Mouse (Mus musculus) cortical plate, adult 2 months (tissue): ENCODE measurements around the gene Prpf3. TPM values are rescaled to one million over a fixed set of nuclear protein-coding genes. Genes with fewer than 3 reads are reported as not detected.
"Not testable (repeated sequence)": the region's sequence is repeated elsewhere in the genome, so short reads cannot be mapped to it uniquely, and the experiment has no call there.

Experiments
- H3K27ac ChIP-seq: fragments of 200-500 bp; 2 replicates; pipeline ENCODE4 v1.5.1; 2012; ENCODE audit warnings: low read length, control low read depth, inconsistent platforms; ENCODE audit not compliant: insufficient read depth
- H3K4me1 ChIP-seq: fragments of 200-500 bp; 2 replicates; pipeline ENCODE4 v1.6.1; 2011; ENCODE audit warnings: low read length; ENCODE audit not compliant: control insufficient read depth, insufficient read depth
- H3K4me3 ChIP-seq: fragments of 200-500 bp; 2 replicates; pipeline ENCODE4 v1.5.1; 2011; ENCODE audit warnings: mild to moderate bottlenecking, low read length, control low read depth; ENCODE audit not compliant: insufficient read depth
- CTCF ChIP-seq: fragments of 200-500 bp; IDR thresholded peaks from 2 replicates; pipeline ENCODE4 v1.5.1; 2011; ENCODE audit warnings: mild to moderate bottlenecking, control low read depth, low read length; ENCODE audit not compliant: insufficient read depth; ENCODE audit errors: extremely low read depth
- POLR2A ChIP-seq: fragments of 200-500 bp; IDR thresholded peaks from 2 replicates; pipeline ENCODE4 v1.6.1; 2011; ENCODE audit warnings: mild to moderate bottlenecking, low read length, control low read depth; ENCODE audit not compliant: insufficient read depth; ENCODE audit errors: extremely low read depth
- polyA plus RNA-seq: library from polyadenylated mRNA; depleted of rRNA; stranded (reverse); fragments of >200 nt; gene quantifications from 2 replicates; pipeline ENCODE4 v1.2.3, GENCODE M21; 2012; rRNA removed

Gene Prpf3
- polyA plus RNA-seq, 1 experiment, result 36.0 TPM

DNA sequence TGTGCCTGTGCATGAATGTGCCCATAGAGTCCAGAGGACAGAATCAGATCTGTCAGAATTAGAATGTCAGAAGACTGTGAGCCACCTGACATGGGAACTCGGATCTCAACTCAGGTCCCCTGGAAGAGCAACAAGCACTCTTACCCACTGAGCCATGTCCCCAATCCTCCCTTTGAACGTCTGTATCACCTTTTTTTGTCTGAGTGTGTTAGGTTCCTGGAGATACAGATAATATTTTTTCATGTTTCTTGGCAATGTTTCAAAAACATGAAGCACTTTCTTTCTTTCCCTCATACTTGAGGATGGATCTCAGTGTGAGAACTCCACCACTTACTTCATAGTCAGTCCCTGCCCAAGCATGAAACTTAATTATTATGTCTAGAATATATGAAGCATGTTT is 47.3 kb downstream of the Prpf3 start:
- TF ChIP-seq CTCF, result no peak
- no peak for TF ChIP-seq POLR2A
- no peak overlapping the region for H3K27ac ChIP-seq
- no peaks in the 10 kb centered on the region; the same call in 1 of the 2 replicates for H3K4me1 ChIP-seq
- no peak overlapping the region for H3K4me3 ChIP-seq

DNA sequence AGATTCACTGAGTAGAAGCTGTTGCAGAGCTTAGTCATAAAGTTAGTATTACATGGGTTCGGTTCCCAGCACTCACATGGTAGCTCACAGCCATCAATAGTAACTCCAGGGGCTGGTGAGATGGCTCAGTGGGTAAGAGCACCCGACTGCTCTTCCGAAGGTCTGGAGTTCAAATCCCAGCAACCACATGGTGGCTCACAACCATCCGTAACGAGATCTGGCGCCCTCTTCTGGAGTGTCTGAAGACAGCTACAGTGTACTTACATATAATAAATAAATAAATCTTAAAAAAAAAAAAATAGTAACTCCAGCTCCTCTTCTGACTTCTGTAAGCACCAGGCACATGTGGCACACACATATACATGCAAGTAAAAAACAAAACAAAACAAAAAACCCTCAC is 48.1 kb downstream of the Prpf3 start:
- H3K27ac ChIP-seq, H3K4me1 ChIP-seq, H3K4me3 ChIP-seq: not testable (repeated sequence)

DNA sequence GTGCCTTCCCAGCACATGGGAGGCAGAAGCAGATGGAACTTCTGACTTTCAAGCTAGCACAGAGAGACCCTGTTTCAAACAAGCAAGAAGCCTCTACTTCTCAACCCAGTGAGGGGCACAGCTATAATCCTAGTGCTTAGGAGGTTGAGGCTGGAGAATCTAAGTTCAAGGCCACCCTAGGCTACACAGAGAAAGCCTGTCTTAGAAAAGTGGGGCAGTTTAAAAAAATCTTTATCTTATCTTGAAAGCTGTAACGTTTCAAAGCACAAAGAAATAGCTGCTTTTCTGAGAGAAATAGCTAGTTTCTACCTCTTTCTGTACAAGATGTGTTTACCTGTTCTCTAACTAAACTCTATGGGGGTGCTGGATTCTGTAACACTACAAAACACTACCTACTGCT is 49.0 kb downstream of the Prpf3 start:
- no peak overlapping the region for H3K27ac ChIP-seq
- H3K4me3 ChIP-seq, result no peak overlapping the region

DNA sequence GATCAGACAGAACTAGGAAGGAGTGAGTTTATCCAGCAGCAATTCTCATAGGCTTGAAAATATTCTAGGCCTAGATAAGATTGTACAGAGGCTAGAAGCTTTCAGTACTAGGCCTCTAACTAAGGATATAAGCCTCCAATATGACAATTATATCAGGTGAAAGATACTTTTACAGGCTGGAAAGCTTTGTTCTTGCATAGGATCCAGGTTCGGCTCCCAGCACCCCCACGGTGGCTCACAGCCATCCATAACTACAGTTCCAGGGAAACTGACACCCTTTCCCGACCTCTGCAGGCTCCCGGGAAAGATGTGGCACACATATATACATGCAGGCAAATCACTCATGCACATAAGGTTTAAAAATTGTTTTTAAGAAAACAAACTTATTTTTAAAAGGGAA is 51.8 kb downstream of the Prpf3 start:
- Histone ChIP-seq H3K27ac (no peak overlapping the region), H3K4me3 (no peak overlapping the region), H3K4me1 (no peaks in the 10 kb centered on the region)
- TF ChIP-seq CTCF (no peak), POLR2A (no peak)

More for the DNA sequence above, 49.0 kb downstream of the Prpf3 start:
- H3K4me1 ChIP-seq, result no peaks in the 10 kb centered on the region
- TF ChIP-seq POLR2A (no peak), CTCF (no peak)

DNA sequence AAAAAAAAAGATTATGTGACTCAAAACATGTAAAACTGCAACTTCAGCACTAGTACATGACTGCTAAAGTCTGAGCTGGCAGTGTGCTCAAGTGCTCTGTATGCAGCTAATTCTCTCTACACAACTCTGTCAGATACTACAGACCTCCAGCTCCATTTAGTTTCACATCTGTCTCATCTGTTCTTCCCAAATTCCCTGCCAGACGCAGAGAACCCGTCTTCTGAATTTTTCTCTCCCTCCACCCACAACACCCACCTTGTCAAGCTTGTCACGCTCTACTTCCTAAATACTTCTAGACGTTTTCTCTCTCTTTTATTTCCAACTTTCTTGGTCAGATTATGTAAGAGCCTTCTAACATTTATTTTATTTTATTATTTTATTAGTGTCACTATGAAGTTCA is 56.9 kb downstream of the Prpf3 start:
- Histone ChIP-seq H3K27ac (no peak overlapping the region), H3K4me1 (no peaks in the 10 kb centered on the region), H3K4me3 (no peak overlapping the region)
- no peak for TF ChIP-seq POLR2A
- TF ChIP-seq CTCF, result no peak

DNA sequence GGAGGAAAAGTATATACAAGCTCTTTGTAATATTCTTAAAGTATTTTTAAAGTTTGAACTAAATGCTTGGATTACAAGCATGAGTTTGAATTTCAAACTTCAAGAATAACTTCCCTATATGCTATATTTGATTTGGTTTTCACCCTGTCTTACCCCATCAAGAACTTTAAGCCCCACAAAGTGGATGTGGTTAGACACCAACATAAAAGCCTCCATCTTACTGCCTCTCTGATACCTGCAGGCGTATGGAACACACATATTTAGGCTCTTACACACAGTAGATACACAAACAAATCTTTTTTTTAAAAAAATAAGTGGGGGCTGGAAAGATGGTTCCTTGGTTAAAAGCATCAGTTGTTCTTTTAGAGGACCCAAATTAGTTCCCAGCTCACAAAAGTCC is 61.4 kb downstream of the Prpf3 start:
- H3K4me1 ChIP-seq, result no peaks in the 10 kb centered on the region
- H3K27ac ChIP-seq, result no peak overlapping the region
- no peak overlapping the region for H3K4me3 ChIP-seq
- TF ChIP-seq POLR2A (no peak), CTCF (no peak)

DNA sequence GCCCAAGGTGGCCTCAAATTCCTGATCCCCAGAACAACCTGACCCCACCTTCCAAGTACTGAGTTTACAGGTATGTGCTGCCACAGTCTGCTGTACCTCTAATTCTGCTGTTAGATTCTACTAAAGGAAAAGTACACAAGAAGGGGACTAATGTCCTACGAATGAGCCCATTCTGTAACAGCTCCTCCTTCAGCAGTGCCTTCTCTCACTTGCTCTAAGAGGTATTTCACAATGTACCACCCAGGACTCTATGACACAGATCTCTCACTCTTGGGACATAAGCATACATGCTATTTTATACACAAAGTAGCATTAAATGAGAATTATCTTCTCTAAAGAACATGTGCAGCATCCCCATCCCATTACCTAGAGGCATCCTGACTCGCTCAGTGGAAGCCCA is 62.0 kb downstream of the Prpf3 start:
- no peak overlapping the region for H3K27ac ChIP-seq
- H3K4me1 ChIP-seq, result no peaks in the 10 kb centered on the region
- TF ChIP-seq POLR2A, result no peak
- TF ChIP-seq CTCF, result no peak

DNA sequence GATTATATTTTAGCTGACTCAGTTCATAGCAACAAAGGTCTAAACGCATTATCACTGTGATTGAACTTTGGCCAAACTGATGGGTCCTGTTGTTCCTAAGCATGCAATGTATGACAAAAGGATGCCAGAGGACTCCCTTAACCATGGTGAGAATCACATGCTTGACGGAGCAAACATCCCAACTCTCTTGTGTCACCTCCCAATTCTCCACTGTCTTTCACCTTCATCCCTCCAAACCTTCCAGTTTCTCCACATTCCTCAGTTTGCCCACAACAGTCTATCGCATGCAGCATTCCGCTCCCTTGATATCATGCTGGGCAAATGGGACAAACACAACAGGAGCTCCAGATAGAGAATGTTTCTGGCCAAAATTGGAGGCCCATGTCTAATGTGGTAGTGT is 70.2 kb downstream of the Prpf3 start:
- TF ChIP-seq POLR2A (no peak), CTCF (no peak)
- Histone ChIP-seq H3K27ac (no peak overlapping the region), H3K4me1 (no peaks in the 10 kb centered on the region), H3K4me3 (no peak overlapping the region)

More for the DNA sequence above, 62.0 kb downstream of the Prpf3 start:
- H3K4me3 ChIP-seq, result no peak overlapping the region

Other genes starting within 250 kb of the Prpf3 start
- 149 and 155 TPM in 2 replicates for gene Ensa, start 230.9 kb downstream of the Prpf3 start, polyA plus RNA-seq
- 37.7 and 39.5 TPM in 2 replicates for gene Mcl1, start 197.1 kb downstream of the Prpf3 start, polyA plus RNA-seq
- gene Adamtsl4, start 168.0 kb downstream of the Prpf3 start, polyA plus RNA-seq, result 6.0 and 6.4 TPM in 2 replicates
- 15.6 and 15.7 TPM in 2 replicates for gene Ecm1, start 116.3 kb downstream of the Prpf3 start, polyA plus RNA-seq
- 38.6 and 39.3 TPM in 2 replicates for gene Tars2, start 95.7 kb downstream of the Prpf3 start, polyA plus RNA-seq
- gene Rprd2, start 37.0 kb downstream of the Prpf3 start, polyA plus RNA-seq, result 21.4 and 22.8 TPM in 2 replicates
- gene Mrps21, start 15.6 kb upstream of the Prpf3 start, polyA plus RNA-seq, result 250 and 251 TPM in 2 replicates
- gene Ciart, start 26.4 kb upstream of the Prpf3 start, polyA plus RNA-seq, result 54.7 and 63.6 TPM in 2 replicates
- 14.2 and 15.6 TPM in 2 replicates for gene BC028528, start 36.1 kb upstream of the Prpf3 start, polyA plus RNA-seq
- gene Aph1a, start 38.1 kb upstream of the Prpf3 start, polyA plus RNA-seq, result 68.6 and 71.6 TPM in 2 replicates
- 19.9 and 22.3 TPM in 2 replicates for gene Car14, start 48.8 kb upstream of the Prpf3 start, polyA plus RNA-seq
- gene Anp32e, start 73.4 kb upstream of the Prpf3 start, polyA plus RNA-seq, result 69.8 and 85.5 TPM in 2 replicates
- gene Plekho1, start 140.1 kb upstream of the Prpf3 start, polyA plus RNA-seq, result 133 and 134 TPM in 2 replicates
- gene Vps45, start 202.6 kb upstream of the Prpf3 start, polyA plus RNA-seq, result 29.9 and 32.1 TPM in 2 replicates
- gene Otud7b, start 248.6 kb upstream of the Prpf3 start, polyA plus RNA-seq, result 17.3 and 19.9 TPM in 2 replicates